15 mouse cellular contexts compared by ENCODE assay signal in the genomic region with DNA sequence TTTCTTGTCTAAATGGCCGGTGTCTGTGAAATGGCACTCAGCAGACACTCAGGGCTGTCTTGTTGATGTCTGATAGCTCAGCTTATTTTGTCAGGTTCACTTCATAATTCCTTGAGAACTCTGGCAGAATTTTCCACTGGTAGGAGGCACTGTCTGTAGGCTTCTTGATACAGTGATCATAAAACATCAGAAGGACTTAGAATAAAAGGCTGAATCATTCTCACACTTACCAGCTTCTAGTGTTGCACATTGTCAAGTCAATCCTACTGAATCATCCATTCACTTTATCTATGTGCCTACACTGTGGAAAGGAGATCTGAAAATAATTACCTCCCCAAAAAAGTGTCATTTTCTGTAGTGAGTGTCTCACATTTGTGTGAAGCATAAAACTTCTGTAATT.
"Had no signal": no experiment of that assay in that cellular context is flagged by ENCODE, and none has a peak within 500 bp of the region (broad histone marks: within the 10 kb centered on the region; RNA-seq: fewer than 3 reads in every experiment).

No protein-coding gene starts in this region.

- H3K4me1 ChIP-seq: liver, embryonic 13.5 days; liver, embryonic 15.5 days; megakaryocyte, embryonic 14.5 days; midbrain, embryonic 13.5 days; midbrain, embryonic 15.5 days; neural tube, embryonic 12.5 days had no signal

- H3K4me3 ChIP-seq: liver, embryonic 13.5 days; liver, embryonic 15.5 days; megakaryocyte, embryonic 14.5 days; midbrain, embryonic 13.5 days; midbrain, embryonic 15.5 days; neural tube, embryonic 12.5 days had no signal

- H3K27ac ChIP-seq: liver, embryonic 13.5 days; liver, embryonic 15.5 days; macrophage; midbrain, embryonic 13.5 days; midbrain, embryonic 15.5 days; neural tube, embryonic 12.5 days had no signal

- DNase-seq: liver, embryonic 13.5 days; liver, postnatal 0 days; lung, adult 2 months; lung, postnatal 10 days; right cerebral cortex, postnatal 25 days; thymus, adult 2 months; thymus, postnatal 25 days; thymus, postnatal 4 days had no signal

- H3K27me3 ChIP-seq: liver, embryonic 13.5 days; liver, embryonic 15.5 days; megakaryocyte, embryonic 14.5 days; midbrain, embryonic 13.5 days; midbrain, embryonic 15.5 days; neural tube, embryonic 12.5 days had no signal

- H3K9me3 ChIP-seq: liver, embryonic 13.5 days; liver, embryonic 15.5 days; midbrain, embryonic 13.5 days; midbrain, embryonic 15.5 days had no signal

- H3K4me2 ChIP-seq: liver, embryonic 13.5 days; liver, embryonic 15.5 days; midbrain, embryonic 11.5 days; midbrain, embryonic 13.5 days; midbrain, embryonic 15.5 days; neural tube, embryonic 12.5 days had no signal

- ATAC-seq: liver, postnatal 0 days; midbrain, embryonic 13.5 days; midbrain, embryonic 15.5 days had no signal

- H3K36me3 ChIP-seq: liver, embryonic 13.5 days; liver, embryonic 15.5 days; midbrain, embryonic 13.5 days; midbrain, embryonic 15.5 days; neural tube, embryonic 12.5 days had no signal

- H3K9ac ChIP-seq: liver, embryonic 13.5 days; liver, embryonic 15.5 days; liver, postnatal 0 days; midbrain, embryonic 13.5 days; midbrain, embryonic 15.5 days; neural tube, embryonic 12.5 days had no signal
